Mouse (Mus musculus) kidney, adult 2 months (tissue): ENCODE results near the gene Msmp. TPM values are rescaled to one million over a fixed set of nuclear protein-coding genes. Genes with fewer than 3 reads are reported as not detected.
A peak's percentile ranks its signal among the peaks of the same experiment; 100 is the strongest.

Experiments used
- DNase-seq: peaks from one replicate; pipeline ENCODE4 v3.0.0; 2021
- H3K27ac ChIP-seq: fragments of 200-500 bp; 2 replicates; pipeline ENCODE4 v1.5.1; 2012; ENCODE audit warnings: low read depth, low read length, control low read depth, inconsistent platforms; ENCODE audit not compliant: insufficient read depth
- H3K27me3 ChIP-seq: fragments of 200-500 bp; replicated peaks from 2 replicates; pipeline ENCODE4 v1.6.1; 2012; ENCODE audit warnings: mild to moderate bottlenecking, moderate library complexity, low read length, inconsistent platforms; ENCODE audit not compliant: control insufficient read depth, insufficient read depth
- H3K36me3 ChIP-seq: fragments of 200-500 bp; 2 replicates; pipeline ENCODE4 v1.6.1; 2012; ENCODE audit warnings: mild to moderate bottlenecking, moderate library complexity, low read length, inconsistent platforms; ENCODE audit not compliant: control insufficient read depth, insufficient read depth
- H3K4me1 ChIP-seq: fragments of 200-500 bp; 2 replicates; pipeline ENCODE4 v1.6.1; 2011; ENCODE audit warnings: low read length; ENCODE audit not compliant: control insufficient read depth, insufficient read depth
- H3K4me3 ChIP-seq: fragments of 200-500 bp; 2 replicates; pipeline ENCODE4 v1.5.1; 2011; ENCODE audit warnings: mild to moderate bottlenecking, low read depth, low read length, control low read depth; ENCODE audit not compliant: insufficient read depth
- CTCF ChIP-seq: fragments of 200-500 bp; conservative IDR thresholded peaks from 2 replicates; pipeline ENCODE4 v1.5.1; 2011; ENCODE audit warnings: low read depth, mild to moderate bottlenecking, control low read depth, low read length, moderate library complexity, mixed read lengths; ENCODE audit not compliant: insufficient read depth, insufficient read length
- POLR2A ChIP-seq: fragments of 200-500 bp; IDR thresholded peaks from one replicate; pipeline ENCODE4 v1.6.1; 2011; ENCODE audit warnings: low read depth, low read length, control low read depth
- WGBS: fragments of 180-500 bp; shearing (Covaris S2); methylation state at CpG from one replicate; pipeline ENCODE4 v1.1.7; 2018; 5-methylcytosine and 5-hydroxymethylcytosine counted together
- polyA plus RNA-seq: library from polyadenylated mRNA; depleted of rRNA; stranded (reverse); fragments of >200 nt; gene quantifications from 2 replicates; pipeline ENCODE4 v1.2.3, GENCODE M21; 2012

Msmp gene
- polyA plus RNA-seq, 1 experiment, result 4.7 TPM

DNA sequence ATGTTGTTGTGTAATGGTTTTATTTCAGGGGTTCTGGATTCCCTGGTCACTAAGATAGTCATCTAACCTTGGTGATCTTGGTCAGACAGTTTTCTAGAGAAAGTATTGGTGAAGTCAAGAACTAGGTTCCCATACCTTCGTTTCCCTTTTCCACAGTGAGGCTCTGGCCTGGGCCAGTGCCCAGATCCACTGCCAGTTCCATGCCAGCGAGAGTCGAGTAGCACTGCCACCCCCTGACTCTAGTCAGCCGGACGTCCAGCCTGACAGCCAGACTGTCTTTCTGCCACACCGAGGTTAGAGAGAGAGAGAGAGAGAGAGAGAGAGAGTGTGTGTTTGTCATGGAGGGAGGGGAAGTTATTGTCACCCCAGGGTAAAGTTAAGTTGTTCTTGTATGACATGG lies 4.6 kb downstream of the Msmp start:
- H3K27me3 ChIP-seq, result no peaks in the 10 kb centered on the region
- no peak overlapping the region for H3K27ac ChIP-seq
- no peak for DNase-seq
- WGBS, result 66% methylated on average over 6 of the region's 6 CpGs
- no peak overlapping the region for H3K4me3 ChIP-seq
- TF ChIP-seq POLR2A, result no peak
- TF ChIP-seq CTCF, result no peak
- H3K4me1 ChIP-seq, result peaks cover 6% of the 10 kb centered on the region; the same call in 1 of the 2 replicates
- 0 out of 2 replicates have a peak, but pooled peaks cover 1% of the 10 kb centered on the region for H3K36me3 ChIP-seq

DNA sequence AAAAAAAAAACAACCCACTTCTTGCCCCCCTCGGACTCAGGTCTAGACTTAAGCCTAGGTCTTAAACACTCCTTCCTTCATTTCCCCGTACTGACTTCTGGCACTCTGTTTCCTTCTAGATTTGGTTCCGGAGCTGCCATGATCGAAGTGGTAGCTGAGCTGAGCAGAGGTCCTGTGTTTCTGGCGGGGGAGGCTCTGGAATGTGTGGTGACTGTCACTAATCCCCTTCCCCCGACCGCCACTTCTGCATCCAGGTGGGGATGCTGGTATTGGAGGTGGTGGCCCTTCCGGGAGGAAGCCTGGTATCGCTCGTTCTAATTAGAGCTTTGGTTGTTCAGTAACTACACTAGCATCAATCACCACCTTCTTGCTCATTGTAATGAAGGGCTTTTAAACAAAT lies 5.0 kb downstream of the Msmp start:
- 0 out of 2 replicates have a peak, but pooled peaks cover 1% of the 10 kb centered on the region for H3K36me3 ChIP-seq
- peaks cover 5% of the 10 kb centered on the region; the same call in 1 of the 2 replicates for H3K4me1 ChIP-seq
- no peak for TF ChIP-seq POLR2A
- TF ChIP-seq CTCF, result no peak
- no peak for DNase-seq
- whole genome bisulfite sequencing, result 3% methylated on average over 10 of the region's 10 CpGs
- peak overlapping the region; percentile 91 for H3K27ac ChIP-seq
- no peaks in the 10 kb centered on the region for H3K27me3 ChIP-seq
- H3K4me3 ChIP-seq, result peak overlapping the region; percentile 96

DNA sequence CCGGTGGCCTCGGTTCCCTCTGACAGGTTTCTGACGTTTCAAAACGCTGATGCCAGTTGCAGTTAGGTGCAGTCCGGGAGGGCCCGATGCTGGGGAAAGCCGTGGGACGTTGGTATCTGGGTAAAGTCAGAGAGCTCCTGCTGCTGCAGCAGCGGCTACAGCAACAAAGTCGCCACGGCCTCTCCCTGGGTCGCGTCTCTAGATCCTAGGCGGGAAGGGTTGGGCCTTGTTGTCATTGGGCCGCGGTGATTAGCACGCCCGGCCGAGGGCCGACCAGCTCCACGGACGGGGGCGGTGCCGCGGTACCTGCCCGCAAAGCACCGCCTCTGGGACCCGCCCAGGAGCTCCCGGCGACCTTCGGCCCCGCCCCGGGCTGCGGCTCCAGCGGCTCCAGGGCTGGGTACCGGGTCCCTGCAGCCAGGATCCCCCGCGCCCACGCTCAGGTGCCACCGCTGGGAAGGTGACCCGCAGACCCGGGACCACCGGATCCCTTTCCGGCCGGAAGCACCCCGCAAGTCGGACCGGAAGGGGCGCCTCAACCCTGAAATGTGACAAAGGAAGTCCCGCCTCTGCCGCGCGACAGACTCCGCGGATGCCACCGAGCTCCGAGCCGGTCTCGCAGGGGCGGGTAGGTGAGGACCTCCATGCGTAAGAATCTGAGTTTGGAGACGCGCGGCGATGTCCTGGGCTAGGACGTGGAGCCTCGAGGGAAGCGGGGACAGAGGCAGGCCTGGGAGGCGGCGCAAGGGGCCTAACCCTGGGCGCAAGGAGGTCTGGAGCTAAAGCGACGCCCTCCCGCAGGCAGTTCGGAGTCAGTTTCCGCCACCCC lies 5.7 kb downstream of the Msmp start, which contains the start of the genes Rgp1 and Gba2:
TSS of gene Rgp1 (plus strand) at position 340 of the 829 bp plus-strand sequence.
TSS of gene Gba2 (minus strand) at position 498 of the 829 bp plus-strand sequence.
- peak; percentile 96 for DNase-seq
- 1% methylated on average over 76 of the region's 76 CpGs for WGBS
- 0 out of 2 replicates have a peak, but pooled peaks cover 1% of the 10 kb centered on the region for H3K36me3 ChIP-seq
- H3K27me3 ChIP-seq, result no peaks in the 10 kb centered on the region
- peak within 1 kb of the TSS; percentile 96 for H3K4me3 ChIP-seq
- H3K27ac ChIP-seq, result peak within 1 kb of the TSS; percentile 91
- H3K4me1 ChIP-seq, result peaks cover 5% of the 10 kb centered on the region; the same call in 1 of the 2 replicates
- peak; percentile 71 for TF ChIP-seq POLR2A
- no peak for TF ChIP-seq CTCF

DNA sequence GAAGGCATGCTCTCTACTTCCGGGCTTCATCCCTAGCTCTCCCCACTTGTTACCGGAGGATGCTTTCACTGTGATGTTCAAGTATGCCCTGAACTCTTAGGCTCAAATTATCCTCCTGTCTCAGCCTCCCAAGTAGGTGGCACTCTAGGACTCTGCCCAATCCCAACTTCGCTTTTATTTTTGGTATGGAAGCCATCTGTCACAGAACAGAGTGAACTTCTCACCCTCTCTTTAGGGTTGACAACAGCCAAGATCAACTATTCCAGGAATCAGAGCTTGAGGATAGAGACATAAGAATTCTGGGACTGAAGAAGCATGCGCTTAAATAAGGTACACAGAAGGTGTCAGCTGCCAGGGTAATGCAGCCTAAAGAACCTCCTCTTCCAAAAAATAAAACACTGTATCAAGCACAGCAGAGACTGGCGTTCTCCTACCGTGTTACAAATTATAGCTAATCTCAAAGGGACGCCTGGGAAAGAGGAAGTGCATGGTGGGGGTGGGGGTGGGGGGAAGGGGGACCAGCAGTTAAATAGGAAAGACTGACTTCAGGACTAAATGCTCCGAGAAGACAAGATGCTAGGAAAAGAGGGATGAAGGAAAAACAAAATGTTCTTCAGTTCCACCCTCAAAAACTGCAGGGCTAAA lies 6.9 kb downstream of the Msmp start:
- no peak for DNase-seq
- peak overlapping the region; percentile 96 for H3K4me3 ChIP-seq
- H3K4me1 ChIP-seq, result peaks cover 5% of the 10 kb centered on the region; the same call in 1 of the 2 replicates
- H3K27ac ChIP-seq, result no peak overlapping the region
- 34% methylated on average over 8 of the region's 8 CpGs for WGBS
- no peak for TF ChIP-seq CTCF
- TF ChIP-seq POLR2A, result no peak
- no peaks in the 10 kb centered on the region for H3K27me3 ChIP-seq
- H3K36me3 ChIP-seq, result 0 out of 2 replicates have a peak, but pooled peaks cover 1% of the 10 kb centered on the region

DNA sequence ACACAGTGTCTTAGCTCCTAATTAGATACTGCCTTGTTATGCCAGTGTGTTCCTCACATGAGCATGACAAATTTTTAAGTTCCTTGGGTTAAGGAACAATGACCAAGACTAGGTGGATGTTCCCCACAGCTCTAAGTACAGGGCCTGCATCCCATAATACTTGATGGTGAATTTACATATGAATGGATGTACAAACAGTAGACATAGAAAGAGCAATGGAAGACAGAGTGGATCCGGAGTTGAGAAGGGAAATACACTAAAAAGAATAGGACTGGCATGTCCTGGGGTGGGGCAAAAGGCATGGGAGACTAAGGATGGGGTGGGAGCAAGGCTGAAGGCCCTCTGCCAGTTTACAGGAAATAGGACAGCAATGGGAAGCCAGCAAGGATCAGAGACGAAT lies 8.9 kb downstream of the Msmp start:
- Histone ChIP-seq H3K36me3 (no peaks in the 10 kb centered on the region; the same call in 1 of the 2 replicates), H3K27me3 (no peaks in the 10 kb centered on the region), H3K27ac (no peak overlapping the region), H3K4me3 (no peak overlapping the region), H3K4me1 (peaks cover 5% of the 10 kb centered on the region; the same call in 1 of the 2 replicates)
- DNase-seq, result no peak
- TF ChIP-seq POLR2A, result no peak
- TF ChIP-seq CTCF, result no peak
- WGBS, result 51% methylated on average over 2 of the region's 2 CpGs

DNA sequence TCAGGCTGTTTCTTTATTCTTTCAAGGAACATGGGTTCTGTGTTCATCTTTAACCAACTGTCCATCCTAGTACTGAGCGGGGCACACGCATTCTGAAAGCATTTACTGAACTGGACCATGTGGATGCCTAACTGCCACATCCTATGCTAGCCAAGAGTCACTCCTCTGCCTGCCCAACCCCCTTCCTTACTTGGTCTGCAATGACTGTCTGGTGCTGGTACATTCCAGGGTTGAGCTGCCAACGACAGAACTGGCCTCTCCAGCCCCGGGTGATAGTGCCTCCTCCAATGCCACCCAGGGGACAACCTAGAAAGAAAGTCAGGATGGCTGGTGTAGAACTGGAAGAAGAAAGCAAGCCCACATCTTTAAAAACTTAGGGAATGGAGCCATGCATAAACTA lies 10.7 kb downstream of the Msmp start:
- Histone ChIP-seq H3K4me3 (no peak overlapping the region), H3K4me1 (peaks cover 2% of the 10 kb centered on the region; the same call in 1 of the 2 replicates), H3K27ac (no peak overlapping the region), H3K36me3 (peaks cover 1% of the 10 kb centered on the region), H3K27me3 (no peaks in the 10 kb centered on the region)
- no peak for DNase-seq
- no peak for TF ChIP-seq POLR2A
- no peak for TF ChIP-seq CTCF
- WGBS, result 80% methylated on average over 4 of the region's 4 CpGs

DNA sequence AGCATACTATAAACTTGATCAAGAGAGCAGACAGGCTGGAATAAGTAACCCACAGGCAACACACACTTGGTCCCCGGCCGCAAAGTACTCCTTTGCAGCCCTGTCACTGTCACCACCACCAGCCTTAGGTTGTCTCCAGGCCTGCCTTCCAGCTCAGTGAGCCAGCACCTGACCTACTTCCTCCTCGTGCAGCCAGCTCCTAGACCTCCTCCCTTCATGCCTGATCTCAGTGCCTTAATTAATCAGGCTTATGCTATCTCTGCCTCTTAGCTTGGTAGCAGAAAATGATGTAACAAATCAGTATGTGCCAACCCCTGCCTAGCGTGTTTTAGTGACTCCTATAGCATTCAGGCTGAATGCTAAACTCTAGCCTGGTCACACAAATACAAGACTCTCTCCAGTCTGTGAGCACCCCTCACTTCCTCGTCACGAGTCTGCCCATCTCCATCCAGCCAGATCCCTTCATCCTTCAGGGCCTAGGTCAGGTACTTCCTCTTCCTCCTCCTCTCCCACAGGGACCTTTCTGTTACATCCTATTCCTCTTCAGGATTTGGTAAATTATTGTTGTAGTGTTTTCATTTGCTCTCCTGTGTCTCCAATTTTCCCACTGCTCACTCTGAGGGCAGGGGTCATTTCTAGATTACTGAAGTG lies 12.8 kb downstream of the Msmp start:
- Histone ChIP-seq H3K36me3 (peaks cover 3% of the 10 kb centered on the region), H3K4me1 (peaks cover 2% of the 10 kb centered on the region; the same call in 1 of the 2 replicates), H3K4me3 (no peak overlapping the region), H3K27ac (no peak overlapping the region), H3K27me3 (no peaks in the 10 kb centered on the region)
- DNase-seq, result no peak
- TF ChIP-seq POLR2A (no peak), CTCF (no peak)
- 71% methylated on average over 6 of the region's 6 CpGs for WGBS
